Mouse (Mus musculus) myocyte (in vitro differentiated cells): ENCODE results near the gene Gpr158.

ENCODE experiments used
- CEBPB ChIP-seq: IDR thresholded peaks from 2 replicates; pipeline ENCODE4 v1.6.1; 2011; ENCODE audit warnings: mild to moderate bottlenecking, moderate library complexity; ENCODE audit not compliant: poor library complexity, insufficient read depth, severe bottlenecking
- E2F4 ChIP-seq: IDR thresholded peaks from one replicate; pipeline ENCODE4 v1.6.1; 2011; ENCODE audit warnings: mild to moderate bottlenecking, control low read depth, moderate library complexity; ENCODE audit not compliant: insufficient read depth
- MAX ChIP-seq: IDR thresholded peaks from one replicate; pipeline ENCODE4 v1.6.1; 2011; ENCODE audit warnings: low read depth, mild to moderate bottlenecking, control low read depth
- MYOD1 ChIP-seq, 3 experiments: IDR thresholded peaks; one replicate each; pipeline ENCODE4 v1.6.1; 2011; ENCODE audit warnings: control low read depth in 2 of 3, low read depth in 2 of 3, mild to moderate bottlenecking in 2 of 3, moderate library complexity in 1 of 3; ENCODE audit not compliant: insufficient read length in 2 of 3, control insufficient read depth in 1 of 3
- MYOG ChIP-seq, 3 experiments: IDR thresholded peaks; one replicate each; pipeline ENCODE4 v1.6.1; 2011; ENCODE audit warnings: control low read depth in 2 of 3, low read depth in 2 of 3, mild to moderate bottlenecking in 2 of 3; ENCODE audit not compliant: insufficient read length in 2 of 3, control insufficient read depth in 1 of 3, insufficient read depth in 1 of 3
- POLR2A ChIP-seq: IDR thresholded peaks from one replicate; pipeline ENCODE4 v1.6.1; 2011; ENCODE audit warnings: low read depth, mild to moderate bottlenecking, control low read depth, moderate library complexity; ENCODE audit not compliant: insufficient read length
- POLR2AphosphoS2 ChIP-seq: IDR thresholded peaks from one replicate; pipeline ENCODE4 v1.6.1; 2011; ENCODE audit warnings: low read depth, control low read depth; ENCODE audit not compliant: insufficient read length
- REST ChIP-seq: IDR thresholded peaks from one replicate; pipeline ENCODE4 v1.6.1; 2011; ENCODE audit warnings: mild to moderate bottlenecking, control low read depth, moderate library complexity; ENCODE audit not compliant: insufficient read depth, insufficient read length
- TCF12 ChIP-seq: IDR thresholded peaks from one replicate; pipeline ENCODE4 v1.6.1; 2011; ENCODE audit warnings: mild to moderate bottlenecking, control low read depth; ENCODE audit not compliant: poor library complexity, insufficient read depth, severe bottlenecking
- TCF3 ChIP-seq: IDR thresholded peaks from one replicate; pipeline ENCODE4 v1.6.1; 2011; ENCODE audit warnings: low read depth, control low read depth; ENCODE audit not compliant: insufficient read length
- USF1 ChIP-seq: IDR thresholded peaks from one replicate; pipeline ENCODE4 v1.6.1; 2011; ENCODE audit warnings: low read depth, mild to moderate bottlenecking, control low read depth, moderate library complexity

DNA sequence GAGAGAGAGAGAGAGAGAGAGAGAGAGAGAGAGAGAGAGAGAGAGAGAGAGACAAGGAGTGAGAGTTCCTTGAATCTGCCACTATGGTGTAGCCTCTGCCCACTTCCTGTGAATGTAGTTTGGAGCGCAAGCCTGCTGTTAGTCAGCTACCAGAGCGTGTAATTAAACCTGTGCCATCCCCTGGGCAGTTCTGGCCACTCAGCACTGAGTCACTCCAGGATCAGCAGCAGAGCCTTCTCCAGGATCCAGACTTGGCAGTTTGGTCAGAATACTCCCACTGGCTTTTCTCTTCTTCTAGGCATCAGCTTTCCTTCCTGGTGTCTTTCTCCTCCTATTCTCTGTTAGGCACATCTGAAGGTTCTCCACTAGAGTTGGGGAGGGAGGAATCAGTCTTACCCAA, 2.2 kb downstream of the Gpr158 start:
- no peak for TF ChIP-seq MAX
- TF ChIP-seq E2F4 = no peak
- TF ChIP-seq POLR2A = no peak
- TF ChIP-seq MYOG (IDR thresholded peaks at IDR 0.05; ENCODE audit: control insufficient read depth in 1 of 3, insufficient read depth in 1 of 3, insufficient read length in 2 of 3, low read depth in 2 of 3) = no peak
- no peak for TF ChIP-seq CEBPB
- TF ChIP-seq POLR2AphosphoS2 = no peak
- TF ChIP-seq USF1 = no peak
- no peak for TF ChIP-seq MYOD1 (IDR thresholded peaks at IDR 0.05; ENCODE audit: control insufficient read depth in 1 of 3, insufficient read length in 2 of 3, low read depth in 2 of 3)
- TF ChIP-seq TCF12 = no peak
- TF ChIP-seq TCF3 = no peak
- no peak for TF ChIP-seq REST
